Mouse (Mus musculus) retina, embryonic 14.5 days (tissue): ENCODE data around the gene Rab34.

Source experiments
- DNase-seq: peaks from one replicate; pipeline ENCODE4 v3.0.0-alpha.2; 2015; ENCODE audit warnings: low spot score

Rab34 gene

DNA sequence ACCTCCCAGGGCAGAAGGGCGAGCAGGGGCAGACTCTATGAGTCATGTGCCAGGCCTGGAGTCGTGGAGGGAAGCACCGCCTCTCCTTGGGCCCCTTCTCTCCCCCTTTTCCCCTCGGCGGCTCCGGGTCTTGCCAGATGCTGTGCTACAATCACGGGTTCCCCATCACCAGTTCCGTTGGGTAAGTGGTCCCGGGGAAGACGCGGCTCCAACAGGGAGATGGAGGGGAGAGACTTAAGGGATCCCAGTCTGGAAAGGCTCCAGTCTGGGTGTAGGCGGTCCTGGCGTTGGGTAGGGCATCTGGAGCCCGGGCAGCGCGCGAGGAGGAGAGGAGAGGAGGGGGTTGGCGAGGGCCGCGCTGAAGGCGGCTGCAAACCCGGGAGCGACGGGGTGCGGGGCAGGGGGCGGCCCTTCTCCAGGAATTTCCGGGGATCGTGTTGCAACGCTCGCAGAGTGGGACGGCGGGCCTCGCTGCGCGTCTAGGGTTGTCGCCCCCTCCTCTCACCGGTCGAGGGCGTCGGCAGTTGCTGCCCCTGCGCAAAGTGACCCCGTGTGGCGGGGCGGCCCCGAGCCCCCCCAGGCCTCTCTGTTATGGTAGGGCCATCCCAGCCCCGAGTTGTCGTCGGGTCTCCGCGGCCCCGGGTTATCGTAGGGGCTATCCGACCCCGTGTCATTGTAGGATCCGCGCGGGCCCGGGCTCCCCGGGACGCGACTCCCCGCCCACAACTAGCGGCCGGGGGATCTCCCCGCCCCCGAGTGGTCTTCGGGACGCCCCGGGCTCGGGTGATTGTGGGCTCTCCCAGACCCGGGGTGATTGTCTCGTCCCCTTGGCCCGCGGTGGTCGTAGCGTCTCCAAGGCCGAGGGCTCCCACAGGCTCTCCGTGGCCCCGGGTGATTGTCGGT is at the start of gene Rab34:
Gene Rab34, plus strand, starts transcription at position 100 of the 903 bp plus-strand sequence.
- peak; percentile 86 for DNase-seq

- no peak for DNase-seq
These were observed 47.6 kb upstream of the Rab34 start for GRCm38 (mm10) chr11:78140665-78141064.

GRCm38 (mm10) chr11:78143520-78143919 is 44.7 kb upstream of the Rab34 start:
- no peak for DNase-seq

DNA sequence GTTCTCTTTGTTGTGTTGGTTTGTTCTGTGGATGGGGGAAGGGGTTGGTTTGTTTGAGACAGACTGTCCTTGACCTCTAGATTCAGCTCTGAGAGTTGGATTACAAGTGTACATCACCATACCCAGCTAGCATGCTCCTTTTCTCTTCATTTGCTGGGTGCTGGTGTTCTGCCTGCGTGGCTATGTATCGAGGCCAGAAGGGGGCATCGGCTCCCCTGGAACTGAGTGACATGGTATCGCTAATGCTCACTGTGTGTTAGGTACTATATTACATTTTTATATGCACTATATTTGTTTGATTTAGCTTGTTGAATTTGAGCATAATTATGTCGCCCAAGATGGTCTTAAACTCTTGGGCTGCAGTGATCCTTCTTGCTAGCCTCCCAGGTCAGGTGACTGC is 42.1 kb upstream of the Rab34 start:
- no peak for DNase-seq

GRCm38 (mm10) chr11:78146707-78147543 is 41.3 kb upstream of the Rab34 start:
- DNase-seq = no peak

GRCm38 (mm10) chr11:78151161-78151560 is 37.1 kb upstream of the Rab34 start:
- peak; percentile 45 for DNase-seq

- no peak for DNase-seq
These were observed 35.7 kb upstream of the Rab34 start for GRCm38 (mm10) chr11:78152299-78153231.

DNA sequence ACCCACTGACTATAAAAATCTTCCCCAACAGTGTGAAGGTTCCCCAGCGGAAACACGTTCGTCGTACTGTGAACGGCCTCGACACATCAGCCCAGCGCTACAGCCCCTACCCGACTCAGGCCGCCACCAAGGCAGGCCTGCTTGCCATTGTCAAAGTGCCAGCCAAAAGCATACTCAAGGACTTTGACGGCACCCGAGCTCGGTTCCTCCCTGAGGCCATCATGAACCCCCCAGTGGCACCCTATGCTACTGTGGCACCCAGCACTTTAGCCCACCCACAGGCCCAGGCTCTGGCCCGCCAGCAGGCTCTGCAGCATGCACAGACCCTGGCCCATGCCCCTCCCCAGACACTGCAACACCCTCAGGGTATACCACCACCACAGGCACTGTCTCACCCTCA is 34.5 kb upstream of the Rab34 start:
- DNase-seq = no peak

DNA sequence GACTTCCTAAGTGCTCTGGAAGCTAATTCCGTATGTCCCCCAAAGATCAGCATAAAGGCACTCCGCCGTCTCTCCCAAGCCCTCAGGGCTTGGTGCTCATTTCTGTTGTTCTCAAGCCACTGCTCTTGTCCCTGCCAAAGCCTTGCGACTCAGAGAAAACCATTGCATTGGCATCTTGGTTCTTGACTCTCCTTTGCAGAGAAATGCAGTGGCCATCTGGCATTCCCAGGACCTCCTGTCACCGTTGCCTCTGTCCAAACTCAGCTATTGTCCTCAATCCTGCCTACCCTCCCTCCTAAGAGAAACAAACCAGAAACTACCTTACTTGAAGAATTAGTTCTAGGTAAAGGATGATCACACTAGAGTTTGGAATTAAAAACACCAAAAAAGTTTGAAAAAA is 32.6 kb upstream of the Rab34 start:
- DNase-seq = no peak

DNA sequence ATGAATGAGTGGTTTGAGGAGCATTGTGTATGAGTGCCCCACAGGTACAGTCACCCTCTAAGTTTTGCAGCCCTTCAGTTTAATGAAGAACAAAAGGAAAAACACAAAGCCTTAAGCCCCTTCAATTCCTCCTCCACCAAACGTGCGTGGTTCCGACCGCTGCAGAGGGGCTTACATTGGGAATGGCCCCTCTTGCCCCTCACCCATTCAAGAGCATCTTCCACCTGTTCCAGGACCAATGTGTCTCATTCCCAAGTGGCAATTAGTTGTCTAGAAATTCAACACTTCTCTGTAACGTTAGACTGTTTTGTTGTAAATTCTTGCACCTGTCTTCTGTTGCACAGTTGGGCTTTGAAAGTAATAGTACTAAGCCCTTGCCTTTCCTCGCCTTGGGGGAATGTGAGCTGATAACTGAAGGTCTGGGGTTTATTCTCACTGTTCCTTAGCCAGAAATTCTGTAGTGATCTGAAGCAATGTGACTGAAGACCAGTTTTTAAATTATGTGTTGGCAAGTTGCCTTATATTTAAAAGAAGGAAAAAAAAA is 32.0 kb upstream of the Rab34 start:
- DNase-seq = no peak

GRCm38 (mm10) chr11:78159096-78159495 is 29.1 kb upstream of the Rab34 start:
- peak; percentile 94 for DNase-seq

- no peak for DNase-seq
These were observed 28.7 kb upstream of the Rab34 start for GRCm38 (mm10) chr11:78159557-78159956.

DNA sequence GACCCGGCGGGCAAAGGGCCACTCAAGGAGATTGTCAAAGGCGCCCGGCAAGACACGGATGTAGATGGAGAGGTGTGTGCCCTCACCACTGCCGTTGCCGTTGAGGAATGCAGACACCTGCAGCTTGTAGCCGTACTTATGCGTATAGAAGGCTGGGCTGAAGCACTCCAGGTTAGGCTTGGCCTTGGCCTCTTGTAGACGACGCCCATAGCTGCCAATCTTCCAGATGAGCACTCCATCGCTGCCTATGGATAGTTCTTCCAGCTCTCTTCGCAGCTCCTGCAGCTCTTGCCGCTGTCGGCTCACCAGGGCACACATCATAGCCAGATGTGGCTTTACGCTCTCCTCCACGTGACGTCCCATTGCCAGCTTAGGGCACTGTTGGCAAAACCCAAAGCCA is 28.1 kb upstream of the Rab34 start:
- no peak for DNase-seq

DNA sequence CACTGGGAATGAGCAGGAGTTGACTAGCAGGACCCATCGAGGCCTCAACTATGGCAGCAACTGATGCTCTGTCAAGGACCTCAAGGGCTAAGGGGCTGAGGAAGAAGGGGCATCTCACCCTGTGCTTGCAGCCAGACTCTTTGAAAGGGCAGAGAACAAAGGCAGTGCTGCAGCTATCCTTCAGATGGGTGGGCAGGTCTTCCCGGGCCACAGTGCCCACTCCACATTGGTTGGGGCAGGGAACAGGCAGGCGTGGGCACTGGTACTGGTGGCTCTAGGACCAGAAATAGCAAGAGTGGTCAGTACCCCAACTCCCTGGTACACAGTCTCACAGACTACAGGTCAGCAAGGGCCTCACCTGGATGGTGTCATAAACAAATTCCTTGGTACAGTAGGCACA is 27.6 kb upstream of the Rab34 start:
- no peak for DNase-seq

GRCm38 (mm10) chr11:78161169-78161568 is 27.1 kb upstream of the Rab34 start:
- no peak for DNase-seq

GRCm38 (mm10) chr11:78161968-78162367 is 26.3 kb upstream of the Rab34 start:
- DNase-seq = no peak

- DNase-seq = no peak
These were observed 25.7 kb upstream of the Rab34 start for GRCm38 (mm10) chr11:78162504-78162903.

DNA sequence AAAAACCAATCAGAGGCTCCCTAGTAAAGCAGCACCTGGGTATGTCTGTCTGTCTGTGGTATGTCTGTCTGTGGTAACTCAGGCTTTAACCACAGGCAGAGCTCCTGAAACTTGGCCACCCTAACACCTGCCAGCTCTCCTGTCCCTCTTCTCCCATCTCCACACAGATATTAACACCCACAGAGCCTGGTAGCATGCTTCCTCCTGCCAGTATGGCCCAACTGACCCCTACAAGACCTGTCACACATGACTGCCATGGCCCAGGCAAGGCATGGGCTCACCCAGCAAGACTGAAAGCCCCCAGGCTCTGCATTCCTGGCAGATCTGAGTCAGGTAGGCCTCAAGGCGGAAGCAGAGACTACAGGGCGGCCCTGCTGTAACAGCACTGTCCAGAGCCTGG is 25.2 kb upstream of the Rab34 start:
- DNase-seq = no peak

- DNase-seq = peak; percentile 82
These were observed 24.3 kb upstream of the Rab34 start for GRCm38 (mm10) chr11:78163681-78164603.

DNA sequence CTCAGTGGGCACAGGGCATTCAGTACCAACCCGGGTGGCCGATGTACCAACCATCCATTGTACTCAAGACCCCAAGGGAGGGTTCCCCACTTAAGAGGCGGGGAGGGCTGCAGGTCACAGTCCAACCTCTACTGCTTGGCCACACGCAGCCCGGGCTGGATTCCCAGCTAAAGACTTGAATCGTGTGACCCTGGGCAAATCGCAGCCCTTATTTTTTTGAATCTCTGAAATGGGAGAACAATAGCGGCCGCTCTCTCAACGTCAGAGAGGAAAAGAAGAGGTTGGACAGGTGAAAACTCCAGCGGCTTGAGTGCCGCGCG is 23.7 kb upstream of the Rab34 start:
- no peak for DNase-seq
